Mouse (Mus musculus) MEL (cell line): ENCODE measurements around the gene Rab10. TPM values are rescaled to one million over a fixed set of nuclear protein-coding genes. Genes with fewer than 3 reads are reported as not detected.
A peak's percentile ranks its signal among the peaks of the same experiment; 100 is the strongest.

Experiments
- DNase-seq: peaks from one replicate; pipeline ENCODE4 v3.0.0; 2011; ENCODE audit warnings: low read depth, low spot score
- H3K27ac ChIP-seq: 2 replicates; pipeline ENCODE4 v1.5.1; 2012; ENCODE audit warnings: low read depth, mild to moderate bottlenecking, control low read depth, low read length, moderate library complexity; ENCODE audit not compliant: control insufficient read depth
- H3K27me3 ChIP-seq, 2 experiments: fragments of 150-350 bp in 1 of 2; sonication (generic) in 1 of 2; 2 replicates each; pipeline ENCODE4 v1.6.1; 2012; ENCODE audit warnings: low read length in 2 of 2, mild to moderate bottlenecking in 2 of 2, improper control_type of control experiment in 1 of 2, moderate library complexity in 1 of 2; ENCODE audit not compliant: insufficient read depth in 2 of 2, control insufficient read depth in 1 of 2
- H3K36me3 ChIP-seq, 2 experiments: 2 replicates each; pipeline ENCODE4 v1.6.1; 2012 to 2014; ENCODE audit warnings: low read length in 2 of 2, improper control_type of control experiment in 1 of 2, inconsistent platforms in 1 of 2, mild to moderate bottlenecking in 1 of 2; ENCODE audit not compliant: insufficient read depth in 2 of 2, control insufficient read depth in 1 of 2
- H3K4me1 ChIP-seq, 2 experiments: fragments of 150-350 bp in 1 of 2; sonication (generic) in 1 of 2; 2 replicates each; pipeline ENCODE4 v1.6.1; 2012; ENCODE audit warnings: low read length in 2 of 2, improper control_type of control experiment in 1 of 2, mild to moderate bottlenecking in 1 of 2; ENCODE audit not compliant: insufficient read depth in 2 of 2, control insufficient read depth in 1 of 2
- H3K4me3 ChIP-seq, 2 experiments: fragments of 150-350 bp in 1 of 2; sonication (generic) in 1 of 2; 2 replicates each; pipeline ENCODE4 v1.5.1; 2012; ENCODE audit warnings: low read depth in 2 of 2, low read length in 2 of 2, mild to moderate bottlenecking in 2 of 2, moderate library complexity in 2 of 2, control low read depth in 1 of 2, improper control_type of control experiment in 1 of 2; ENCODE audit not compliant: control insufficient read depth in 1 of 2, insufficient read depth in 1 of 2
- H3K79me2 ChIP-seq: 2 replicates; pipeline ENCODE4 v1.6.1; 2012; ENCODE audit warnings: mild to moderate bottlenecking, low read length, moderate library complexity; ENCODE audit not compliant: control insufficient read depth, poor library complexity, insufficient read depth
- H3K9ac ChIP-seq: 2 replicates; pipeline ENCODE4 v1.6.1; 2012; ENCODE audit warnings: low read depth, mild to moderate bottlenecking, control low read depth, low read length, moderate library complexity; ENCODE audit not compliant: control insufficient read depth, poor library complexity, severe bottlenecking
- H3K9me3 ChIP-seq: fragments of 150-350 bp; sonication (generic); replicated peaks from 2 replicates; pipeline ENCODE4 v1.6.1; 2012; ENCODE audit warnings: mild to moderate bottlenecking, low read length, improper control_type of control experiment, moderate library complexity; ENCODE audit not compliant: insufficient read depth
- BHLHE40 ChIP-seq: IDR thresholded peaks from 2 replicates; pipeline ENCODE4 v1.6.1; 2012; ENCODE audit warnings: low read depth, mild to moderate bottlenecking, inconsistent platforms, low read length, improper control_type of control experiment, borderline replicate concordance
- CHD1 ChIP-seq: IDR thresholded peaks from 2 replicates; pipeline ENCODE4 v1.6.1; 2012; ENCODE audit warnings: low read depth, mild to moderate bottlenecking, inconsistent platforms, low read length, improper control_type of control experiment
- CHD2 ChIP-seq: IDR thresholded peaks from 2 replicates; pipeline ENCODE4 v1.6.1; 2011; ENCODE audit warnings: low read length, improper control_type of control experiment
- CTCF ChIP-seq, 3 experiments: IDR thresholded peaks in 2 of 3; conservative IDR thresholded peaks in 1 of 3; 2 replicates each; pipeline ENCODE4 v1.5.1; 2011 to 2012; ENCODE audit warnings: low read length in 3 of 3, low read depth in 2 of 3, mild to moderate bottlenecking in 2 of 3, improper control_type of control experiment in 1 of 3, inconsistent platforms in 1 of 3, mixed read lengths in 1 of 3, moderate library complexity in 1 of 3; ENCODE audit not compliant: control insufficient read depth in 1 of 3, insufficient read depth in 1 of 3, poor library complexity in 1 of 3, severe bottlenecking in 1 of 3
- E2F4 ChIP-seq: IDR thresholded peaks from 2 replicates; pipeline ENCODE4 v1.6.1; 2011; ENCODE audit warnings: low read depth, low read length, improper control_type of control experiment, borderline replicate concordance
- ELF1 ChIP-seq: IDR thresholded peaks from 2 replicates; pipeline ENCODE4 v1.6.1; 2014; ENCODE audit warnings: low read depth, mild to moderate bottlenecking, inconsistent platforms, low read length, improper control_type of control experiment, moderate library complexity
- EP300 ChIP-seq, 2 experiments: IDR thresholded peaks; 2 replicates each; pipeline ENCODE4 v1.6.1; 2011; ENCODE audit warnings: improper control_type of control experiment in 2 of 2, low read length in 2 of 2, low read depth in 1 of 2, mild to moderate bottlenecking in 1 of 2
- ETS1 ChIP-seq: IDR thresholded peaks from 2 replicates; pipeline ENCODE4 v1.6.1; 2012; ENCODE audit warnings: low read depth, mild to moderate bottlenecking, inconsistent platforms, low read length, improper control_type of control experiment, moderate library complexity
- GABPA ChIP-seq: IDR thresholded peaks from 2 replicates; pipeline ENCODE4 v1.6.1; 2012; ENCODE audit warnings: low read depth, mild to moderate bottlenecking, inconsistent platforms, low read length, improper control_type of control experiment, moderate library complexity
- GATA1 ChIP-seq: IDR thresholded peaks from 2 replicates; pipeline ENCODE4 v1.6.1; 2011; ENCODE audit warnings: low read depth, low read length, improper control_type of control experiment
- HCFC1 ChIP-seq: IDR thresholded peaks from 2 replicates; pipeline ENCODE4 v1.6.1; 2012; ENCODE audit warnings: low read depth, mild to moderate bottlenecking, inconsistent platforms, low read length, improper control_type of control experiment, moderate library complexity
- JUND ChIP-seq: IDR thresholded peaks from 2 replicates; pipeline ENCODE4 v1.6.1; 2011; ENCODE audit warnings: low read depth, mild to moderate bottlenecking, improper control_type of control experiment, low read length
- KAT2A ChIP-seq: conservative IDR thresholded peaks from 2 replicates; pipeline ENCODE4 v1.6.1; 2012; ENCODE audit warnings: low read depth, low read length, improper control_type of control experiment, inconsistent platforms
- MAFK ChIP-seq: IDR thresholded peaks from 2 replicates; pipeline ENCODE4 v1.6.1; 2011; ENCODE audit warnings: low read depth, mild to moderate bottlenecking, low read length, improper control_type of control experiment, borderline replicate concordance
- MAX ChIP-seq: IDR thresholded peaks from 2 replicates; pipeline ENCODE4 v1.6.1; 2011; ENCODE audit warnings: low read length, improper control_type of control experiment
- MAZ ChIP-seq: IDR thresholded peaks from 2 replicates; pipeline ENCODE4 v1.6.1; 2012; ENCODE audit warnings: low read depth, mild to moderate bottlenecking, inconsistent platforms, low read length, improper control_type of control experiment
- MEF2A ChIP-seq: IDR thresholded peaks from 2 replicates; pipeline ENCODE4 v1.6.1; 2014; ENCODE audit warnings: low read depth, mild to moderate bottlenecking, inconsistent platforms, low read length, improper control_type of control experiment; ENCODE audit not compliant: poor library complexity, insufficient replicate concordance, severe bottlenecking; ENCODE audit errors: extremely low read depth
- MXI1 ChIP-seq: IDR thresholded peaks from 2 replicates; pipeline ENCODE4 v1.6.1; 2011; ENCODE audit warnings: mild to moderate bottlenecking, low read depth, low read length, improper control_type of control experiment
- MYB ChIP-seq: IDR thresholded peaks from 2 replicates; pipeline ENCODE4 v1.6.1; 2011; ENCODE audit warnings: mild to moderate bottlenecking, low read depth, low read length, improper control_type of control experiment
- MYC ChIP-seq: IDR thresholded peaks from 2 replicates; pipeline ENCODE4 v1.6.1; 2011; ENCODE audit warnings: low read depth, mild to moderate bottlenecking, low read length, improper control_type of control experiment, moderate library complexity
- NELFE ChIP-seq: IDR thresholded peaks from 2 replicates; pipeline ENCODE4 v1.6.1; 2011; ENCODE audit warnings: low read depth, low read length, improper control_type of control experiment
- POLR2A ChIP-seq, 2 experiments: IDR thresholded peaks; 2 replicates each; pipeline ENCODE4 v1.6.1; 2011 to 2012; ENCODE audit warnings: low read length in 2 of 2, mild to moderate bottlenecking in 2 of 2, control low read depth in 1 of 2, improper control_type of control experiment in 1 of 2, low read depth in 1 of 2, moderate library complexity in 1 of 2; ENCODE audit not compliant: control insufficient read depth in 1 of 2, insufficient read depth in 1 of 2, poor library complexity in 1 of 2
- POLR2AphosphoS2 ChIP-seq: IDR thresholded peaks from 2 replicates; pipeline ENCODE4 v1.6.1; 2011; ENCODE audit warnings: low read length, improper control_type of control experiment
- POLR2AphosphoS5 ChIP-seq: IDR thresholded peaks from 2 replicates; pipeline ENCODE4 v1.6.1; 2012; ENCODE audit warnings: low read depth, borderline replicate concordance, mild to moderate bottlenecking, inconsistent platforms, low read length, moderate library complexity, mixed read lengths
- RAD21 ChIP-seq: IDR thresholded peaks from 2 replicates; pipeline ENCODE4 v1.6.1; 2011; ENCODE audit warnings: mild to moderate bottlenecking, low read depth, low read length, improper control_type of control experiment
- RCOR1 ChIP-seq: IDR thresholded peaks from 2 replicates; pipeline ENCODE4 v1.6.1; 2012; ENCODE audit warnings: low read depth, mild to moderate bottlenecking, inconsistent platforms, low read length, improper control_type of control experiment
- SMC3 ChIP-seq: IDR thresholded peaks from 2 replicates; pipeline ENCODE4 v1.6.1; 2011; ENCODE audit warnings: low read depth, low read length, improper control_type of control experiment
- TAL1 ChIP-seq: IDR thresholded peaks from 2 replicates; pipeline ENCODE4 v1.6.1; 2012; ENCODE audit warnings: mild to moderate bottlenecking, inconsistent platforms, low read length, moderate library complexity, mixed read lengths
- TBP ChIP-seq: IDR thresholded peaks from 2 replicates; pipeline ENCODE4 v1.8.0; 2011; ENCODE audit warnings: low read depth, low read length, improper control_type of control experiment
- TCF12 ChIP-seq: IDR thresholded peaks from 2 replicates; pipeline ENCODE4 v1.6.1; 2014; ENCODE audit warnings: low read depth, mild to moderate bottlenecking, inconsistent platforms, low read length, improper control_type of control experiment, moderate library complexity
- UBTF ChIP-seq: IDR thresholded peaks from 2 replicates; pipeline ENCODE4 v1.6.1; 2012; ENCODE audit warnings: low read depth, mild to moderate bottlenecking, inconsistent platforms, low read length, improper control_type of control experiment, moderate library complexity, borderline replicate concordance; ENCODE audit not compliant: insufficient read depth
- USF1 ChIP-seq: IDR thresholded peaks from 2 replicates; pipeline ENCODE4 v1.6.1; 2014; ENCODE audit warnings: low read depth, mild to moderate bottlenecking, inconsistent platforms, low read length, improper control_type of control experiment, moderate library complexity
- ZC3H11A ChIP-seq: IDR thresholded peaks from 2 replicates; pipeline ENCODE4 v1.6.1; 2012; ENCODE audit warnings: low read depth, mild to moderate bottlenecking, inconsistent platforms, low read length, improper control_type of control experiment
- ZKSCAN1 ChIP-seq: IDR thresholded peaks from 2 replicates; pipeline ENCODE4 v1.6.1; 2012; ENCODE audit warnings: low read depth, mild to moderate bottlenecking, inconsistent platforms, low read length, improper control_type of control experiment, moderate library complexity
- ZNF384 ChIP-seq: IDR thresholded peaks from 2 replicates; pipeline ENCODE4 v1.6.1; 2012; ENCODE audit warnings: low read depth, mild to moderate bottlenecking, inconsistent platforms, low read length, improper control_type of control experiment
- polyA plus RNA-seq, 2 experiments: library from polyadenylated mRNA; stranded (reverse) in 1 of 2; unstranded in 1 of 2; fragments of >175 nt in 1 of 2; fragments of >200 nt in 1 of 2; gene quantifications; 2 replicates each; pipeline versions ENCODE4 v1.2.1 to v1.2.4; 2012; ENCODE audit warnings: low replicate concordance in 2 of 2, low read depth in 1 of 2; ENCODE audit not compliant: insufficient read length in 2 of 2, insufficient read depth in 1 of 2, missing spikeins in 1 of 2
- total RNA-seq: library from RNA; depleted of rRNA; stranded (reverse); fragments of 300-350 nt; gene quantifications from 2 replicates; pipeline ENCODE4 v1.2.3, GENCODE M21; 2012; rRNA removed

The Rab10 gene
- 62.5 and 67.7 TPM in 2 replicates for total RNA-seq
- 10 to 100 TPM; 41.3 to 71.8 TPM for polyA plus RNA-seq

DNA sequence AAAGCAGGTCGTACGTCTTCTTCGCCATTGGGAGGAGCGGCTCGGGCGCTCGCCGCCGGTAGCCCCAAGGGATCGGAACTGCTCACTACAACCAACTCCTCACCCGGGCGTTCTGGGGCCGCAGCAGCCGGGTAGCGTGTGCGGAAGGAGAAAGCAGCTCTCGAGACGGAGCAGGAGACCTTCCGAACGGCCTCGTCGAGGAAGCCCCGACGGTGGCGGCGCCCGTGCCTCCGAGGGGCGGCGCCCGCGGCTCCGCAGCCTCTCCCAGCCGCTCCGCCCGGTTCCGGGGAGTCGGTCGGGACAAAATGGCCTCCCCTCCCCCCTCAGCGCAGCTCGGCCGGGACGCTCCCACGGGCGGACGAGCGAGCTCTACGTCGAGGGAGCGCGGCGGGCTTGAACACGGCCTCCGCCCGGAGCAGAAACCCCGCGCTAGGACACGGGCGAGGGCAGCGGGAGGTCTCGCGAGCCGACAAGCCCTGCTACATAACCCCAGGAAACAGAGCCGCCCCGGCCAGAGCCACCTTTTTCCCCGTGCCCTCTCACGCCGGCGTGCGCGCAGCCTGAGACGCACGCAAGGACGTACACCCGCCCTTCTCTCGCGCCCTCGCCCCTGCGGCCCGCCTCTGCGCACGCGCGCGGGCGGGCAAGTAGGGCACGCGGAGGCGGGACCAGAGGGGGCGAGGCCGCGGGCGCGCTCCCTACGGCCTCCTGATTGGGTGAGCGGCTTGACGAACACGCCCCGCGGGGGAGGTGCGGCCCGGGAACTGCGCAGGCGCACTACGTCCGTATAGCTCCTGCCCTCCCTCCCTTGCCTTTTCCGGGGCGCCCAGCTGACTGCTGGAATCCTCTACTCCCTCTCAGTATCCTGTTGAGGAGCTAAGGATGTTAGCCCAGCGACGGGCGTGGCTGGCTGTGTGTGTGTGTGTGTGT, at the start of gene Rab10:
Gene Rab10 (minus strand): TSS at position 579 of the 930 bp plus-strand sequence.
- peak within 1 kb of the TSS; percentile 90 for H3K9ac ChIP-seq
- H3K36me3 ChIP-seq = peaks cover 2 to 17% of the 10 kb centered on the region in 2 experiments; a peak in 3 of 4 replicates
- DNase-seq = peak; percentile 97
- H3K79me2 ChIP-seq = peaks cover 39% of the 10 kb centered on the region
- peaks cover 8 to 12% of the 10 kb centered on the region in 2 experiments; a peak in 3 of 4 replicates for H3K4me1 ChIP-seq
- H3K27me3 ChIP-seq = no peaks in the 10 kb centered on the region
- no peaks in the 10 kb centered on the region for H3K9me3 ChIP-seq
- peak within 1 kb of the TSS; percentile 89 to 94 for H3K4me3 ChIP-seq
- peak within 1 kb of the TSS; percentile 85 for H3K27ac ChIP-seq
- TF ChIP-seq GABPA = no peak
- peak; percentile 34; the same call in 1 of the 2 replicates for TF ChIP-seq E2F4
- no peak for TF ChIP-seq KAT2A
- TF ChIP-seq BHLHE40 = no peak
- TF ChIP-seq ZNF384 = no peak
- TF ChIP-seq POLR2AphosphoS5 = no peak
- 0 out of 2 replicates have a peak, but pooled peaks have one; percentile 25 for TF ChIP-seq CHD2
- peak; percentile 81 for TF ChIP-seq POLR2AphosphoS2
- TF ChIP-seq USF1 = peak; percentile 49; the same call in 1 of the 2 replicates
- TF ChIP-seq CHD1 = no peak
- 0 out of 2 replicates have a peak, but pooled peaks have one; percentile 79 for TF ChIP-seq UBTF
- TF ChIP-seq ZKSCAN1 = no peak
- peak; percentile 83 for TF ChIP-seq NELFE
- TF ChIP-seq ZC3H11A = no peak
- TF ChIP-seq HCFC1 = peak; percentile 63
- peak; percentile 44 for TF ChIP-seq TBP
- peak; percentile 40; the same call in 1 of the 2 replicates for TF ChIP-seq TCF12
- no peak for TF ChIP-seq EP300 (IDR thresholded peaks at IDR 0.05; ENCODE audit: low read depth in 1 of 2, low read length in 2 of 2)
- no peak; the same call in 1 of the 2 replicates for TF ChIP-seq MYC
- no peak for TF ChIP-seq MYB
- peak; percentile 49; the same call in 1 of the 2 replicates for TF ChIP-seq ELF1
- no peak for TF ChIP-seq GATA1
- TF ChIP-seq RAD21 = no peak
- TF ChIP-seq POLR2A (IDR thresholded peaks at IDR 0.05; ENCODE audit: control insufficient read depth in 1 of 2, insufficient read depth in 1 of 2, low read depth in 1 of 2, low read length in 2 of 2, poor library complexity in 1 of 2) = peak; percentile 85 to 90
- TF ChIP-seq CTCF (IDR thresholded peaks at IDR 0.05 in 2 of 3, conservative IDR thresholded peaks at IDR 0.05 in 1 of 3; ENCODE audit: control insufficient read depth in 1 of 3, insufficient read depth in 1 of 3, low read depth in 2 of 3, low read length in 3 of 3, poor library complexity in 1 of 3, severe bottlenecking in 1 of 3) = no peak
- no peak; the same call in 1 of the 2 replicates for TF ChIP-seq MAX
- TF ChIP-seq JUND = no peak
- no peak for TF ChIP-seq SMC3
- no peak for TF ChIP-seq MAFK
- TF ChIP-seq MEF2A = no peak
- no peak; the same call in 1 of the 2 replicates for TF ChIP-seq MAZ
- peak; percentile 46; the same call in 1 of the 2 replicates for TF ChIP-seq MXI1
- peak; percentile 45; the same call in 1 of the 2 replicates for TF ChIP-seq ETS1
- no peak for TF ChIP-seq RCOR1
- no peak for TF ChIP-seq TAL1
